Mouse (Mus musculus): ENCODE results near the gene Slc25a10. TPM values are rescaled to one million over a fixed set of nuclear protein-coding genes. Genes with fewer than 3 reads are reported as not detected.

Gene Slc25a10
- polyA plus RNA-seq, 1 experiment = 22.4 TPM

DNA sequence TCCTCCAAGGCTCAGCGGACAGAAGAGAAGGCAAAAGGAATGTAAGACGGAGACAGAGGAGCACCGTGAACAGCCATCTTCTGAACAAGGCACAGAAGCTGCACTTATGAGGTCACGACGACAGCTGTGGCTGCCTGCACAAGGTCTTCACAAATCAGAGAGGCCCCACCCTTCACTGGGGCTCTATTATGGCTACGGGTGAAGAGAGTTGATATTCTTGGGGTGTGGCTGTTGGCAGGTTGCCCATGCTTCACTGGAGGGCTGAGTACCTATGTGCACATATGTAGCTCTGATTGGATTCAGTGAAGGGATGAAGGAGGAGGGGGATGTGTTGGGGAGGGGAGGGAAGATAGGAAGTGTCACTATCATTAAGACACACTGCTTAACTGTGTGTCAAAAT is 26.9 kb downstream of the Slc25a10 start:
- no peak for TF ChIP-seq POLR2A (IDR thresholded peaks at IDR 0.05; ENCODE audit: low read depth, low read length)
- TF ChIP-seq CTCF (IDR thresholded peaks at IDR 0.05; ENCODE audit: borderline replicate concordance, insufficient read depth, low read length) = no peak
- Histone ChIP-seq H3K27ac (ENCODE audit: insufficient read depth, low read length) (no peak overlapping the region), H3K4me3 (ENCODE audit: insufficient read depth, low read length) (no peak overlapping the region), H3K4me1 (ENCODE audit: control insufficient read depth, insufficient read depth, low read length) (peaks cover 3% of the 10 kb centered on the region; the same call in 1 of the 2 replicates)

DNA sequence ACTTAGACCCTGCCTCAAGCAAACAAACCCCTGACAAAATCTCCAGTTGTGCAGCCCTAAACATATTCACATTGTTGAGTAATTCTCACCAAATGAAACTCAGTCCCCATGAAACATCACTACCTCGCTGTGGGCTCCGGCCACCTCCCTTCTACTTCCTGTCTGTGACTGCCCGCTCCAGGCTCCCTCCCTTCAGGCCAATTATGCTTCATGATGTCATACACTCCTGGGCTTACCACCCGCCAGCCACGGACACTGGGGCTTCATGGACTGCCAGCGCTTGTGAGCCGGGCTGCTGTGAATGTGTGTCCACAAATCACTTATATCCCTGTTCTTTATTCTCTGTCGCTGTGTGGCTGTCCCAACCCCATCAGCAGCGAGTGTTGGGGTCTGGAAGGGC is 28.1 kb downstream of the Slc25a10 start:
- TF ChIP-seq CTCF (IDR thresholded peaks at IDR 0.05; ENCODE audit: borderline replicate concordance, insufficient read depth, low read length) = no peak
- TF ChIP-seq POLR2A (IDR thresholded peaks at IDR 0.05; ENCODE audit: low read depth, low read length) = peak; percentile 29; the same call in 1 of the 2 replicates
- H3K4me3 ChIP-seq (ENCODE audit: insufficient read depth, low read length) = no peak overlapping the region
- no peak overlapping the region for H3K27ac ChIP-seq (ENCODE audit: insufficient read depth, low read length)
- H3K4me1 ChIP-seq (ENCODE audit: control insufficient read depth, insufficient read depth, low read length) = peaks cover 3% of the 10 kb centered on the region; the same call in 1 of the 2 replicates

DNA sequence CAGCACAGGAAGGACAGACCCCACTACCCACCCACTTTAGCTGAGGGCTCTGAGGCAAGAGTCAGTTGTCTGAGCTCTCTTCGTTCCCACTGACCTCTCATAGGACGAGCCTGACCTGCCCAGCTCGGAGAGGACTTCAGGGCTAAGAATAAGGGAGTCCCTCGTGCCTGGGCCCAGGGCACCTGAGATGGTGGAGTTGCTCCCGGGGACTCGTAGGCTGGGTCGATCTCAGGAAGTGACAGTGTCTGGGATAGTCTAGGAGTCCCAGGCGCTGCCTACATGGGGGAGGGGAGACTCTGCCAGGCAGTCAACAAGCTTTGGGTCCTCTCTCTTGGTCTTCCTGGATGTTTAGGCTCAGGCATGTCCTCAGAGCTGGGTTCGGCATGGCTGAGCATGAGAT is 28.9 kb downstream of the Slc25a10 start:
- H3K4me1 ChIP-seq (ENCODE audit: control insufficient read depth, insufficient read depth, low read length) = peaks cover 3% of the 10 kb centered on the region; the same call in 1 of the 2 replicates
- TF ChIP-seq POLR2A (IDR thresholded peaks at IDR 0.05; ENCODE audit: low read depth, low read length) = no peak
- no peak overlapping the region for H3K27ac ChIP-seq (ENCODE audit: insufficient read depth, low read length)

DNA sequence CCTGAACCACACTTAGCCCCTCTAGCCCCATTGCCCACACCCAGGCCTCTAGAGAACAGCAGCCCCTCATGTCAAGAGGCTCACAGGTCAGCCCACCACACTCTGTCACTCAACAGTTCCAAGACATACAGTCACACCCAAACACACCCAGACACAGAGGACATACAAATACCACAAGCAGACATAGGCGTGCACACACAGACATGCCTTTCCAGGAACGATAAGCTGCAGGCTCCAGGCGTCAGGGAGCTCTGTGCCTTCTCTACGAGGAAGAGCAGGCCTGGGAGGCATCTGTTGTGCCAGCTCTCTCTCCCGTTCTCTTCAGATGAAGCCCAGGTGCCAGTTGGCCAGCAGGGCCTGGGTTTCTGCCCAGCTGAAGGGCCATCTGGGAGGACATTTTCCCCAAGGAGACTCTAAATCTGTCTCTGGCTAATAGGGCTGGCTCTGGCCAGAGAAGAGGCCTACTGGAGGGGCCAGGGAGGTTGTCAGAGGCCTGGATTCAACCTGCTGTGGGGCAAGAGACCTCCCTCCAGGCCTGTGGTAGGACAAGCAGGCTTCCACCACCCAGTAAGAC is 29.4 kb downstream of the Slc25a10 start:
- no peak for TF ChIP-seq CTCF (IDR thresholded peaks at IDR 0.05; ENCODE audit: borderline replicate concordance, insufficient read depth, low read length)
- no peak for TF ChIP-seq POLR2A (IDR thresholded peaks at IDR 0.05; ENCODE audit: low read depth, low read length)
- H3K27ac ChIP-seq (ENCODE audit: insufficient read depth, low read length) = no peak overlapping the region
- H3K4me1 ChIP-seq (ENCODE audit: control insufficient read depth, insufficient read depth, low read length) = peaks cover 3% of the 10 kb centered on the region; the same call in 1 of the 2 replicates
- no peak overlapping the region for H3K4me3 ChIP-seq (ENCODE audit: insufficient read depth, low read length)

More for the DNA sequence above, 28.9 kb downstream of the Slc25a10 start:
- H3K4me3 ChIP-seq (ENCODE audit: insufficient read depth, low read length) = no peak overlapping the region

DNA sequence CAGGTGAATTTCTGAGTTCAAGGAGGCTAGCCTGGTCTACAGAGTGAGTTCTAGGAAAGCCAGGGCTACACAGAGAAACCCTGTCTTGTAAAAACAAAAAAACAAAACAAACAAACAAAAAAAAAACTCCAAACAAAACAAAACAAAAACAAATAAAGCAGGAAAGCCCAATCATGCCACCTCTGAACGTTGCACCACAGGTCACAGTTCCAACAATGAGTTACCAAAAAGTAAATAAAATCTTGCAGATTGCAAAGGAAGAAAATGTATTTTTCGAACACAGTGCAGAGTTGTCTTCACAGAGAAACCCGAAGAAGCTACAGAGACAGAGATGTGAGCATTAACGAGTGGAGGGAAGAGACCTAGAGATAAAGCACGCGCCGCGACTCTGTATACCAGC is 30.9 kb downstream of the Slc25a10 start:
- no peak overlapping the region for H3K4me3 ChIP-seq (ENCODE audit: insufficient read depth, low read length)
- H3K4me1 ChIP-seq (ENCODE audit: control insufficient read depth, insufficient read depth, low read length) = peaks cover 3% of the 10 kb centered on the region; the same call in 1 of the 2 replicates
- H3K27ac ChIP-seq (ENCODE audit: insufficient read depth, low read length) = no peak overlapping the region
- TF ChIP-seq POLR2A (IDR thresholded peaks at IDR 0.05; ENCODE audit: low read depth, low read length) (no peak), CTCF (IDR thresholded peaks at IDR 0.05; ENCODE audit: borderline replicate concordance, insufficient read depth, low read length) (no peak)

DNA sequence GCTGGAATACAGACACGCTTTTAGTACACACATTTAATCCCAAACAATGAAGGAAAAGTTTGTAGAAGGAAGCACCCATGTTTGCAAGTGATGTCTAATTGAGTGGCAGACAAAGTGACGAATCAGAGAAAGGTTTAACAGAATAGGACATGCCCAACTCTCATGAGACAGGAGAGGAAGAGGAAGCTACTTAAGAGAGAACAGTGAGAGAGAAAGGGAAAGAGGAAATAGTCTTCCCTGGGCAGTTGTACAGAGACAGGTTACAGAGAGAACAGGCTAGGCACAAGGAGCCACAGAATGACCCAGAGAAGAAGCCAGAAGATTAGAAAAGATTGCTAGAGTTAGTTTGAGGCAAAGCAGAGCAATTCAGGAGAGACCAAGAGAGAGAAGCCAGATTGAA is 34.3 kb downstream of the Slc25a10 start:
- no peak for TF ChIP-seq CTCF (IDR thresholded peaks at IDR 0.05; ENCODE audit: borderline replicate concordance, insufficient read depth, low read length)
- no peak for TF ChIP-seq POLR2A (IDR thresholded peaks at IDR 0.05; ENCODE audit: low read depth, low read length)
- H3K4me1 ChIP-seq (ENCODE audit: control insufficient read depth, insufficient read depth, low read length) = no peaks in the 10 kb centered on the region
- H3K4me3 ChIP-seq (ENCODE audit: insufficient read depth, low read length) = no peak overlapping the region
- no peak overlapping the region for H3K27ac ChIP-seq (ENCODE audit: insufficient read depth, low read length)

DNA sequence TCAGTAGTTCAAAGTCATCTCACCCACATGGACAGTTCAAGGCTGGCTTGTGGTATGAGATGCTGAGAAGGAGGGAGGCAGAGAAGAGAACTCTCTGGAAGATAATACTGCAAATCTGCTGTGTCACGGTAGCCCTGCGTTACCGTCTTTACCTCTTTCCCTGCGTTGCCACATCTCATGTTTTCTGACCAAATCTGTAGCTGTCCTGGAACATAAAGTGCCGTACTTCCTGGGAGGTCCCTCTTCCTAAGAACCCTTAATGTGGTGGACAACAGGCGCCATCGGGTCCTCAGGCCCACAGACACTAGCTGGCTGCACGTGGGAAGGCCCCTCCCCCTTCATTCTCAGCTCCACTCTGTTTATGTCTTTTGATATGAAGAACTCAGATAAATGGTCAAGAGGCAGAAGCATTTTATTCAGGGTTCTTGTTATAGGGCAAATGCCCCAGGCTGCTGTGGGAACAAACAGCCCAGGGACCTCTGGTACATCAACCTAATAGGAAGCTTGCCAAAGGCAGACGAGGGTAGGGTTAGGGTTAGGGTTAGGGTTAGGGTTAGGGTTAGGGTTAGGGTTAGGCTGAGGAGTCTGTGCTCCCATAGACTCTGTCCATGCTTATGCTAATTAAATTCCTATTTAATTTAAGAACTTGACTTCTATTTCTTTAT is 36.2 kb downstream of the Slc25a10 start:
- Histone ChIP-seq H3K4me1 (ENCODE audit: control insufficient read depth, insufficient read depth, low read length) (no peaks in the 10 kb centered on the region), H3K27ac (ENCODE audit: insufficient read depth, low read length) (no peak overlapping the region), H3K4me3 (ENCODE audit: insufficient read depth, low read length) (no peak overlapping the region)
- no peak for TF ChIP-seq CTCF (IDR thresholded peaks at IDR 0.05; ENCODE audit: borderline replicate concordance, insufficient read depth, low read length)
- no peak for TF ChIP-seq POLR2A (IDR thresholded peaks at IDR 0.05; ENCODE audit: low read depth, low read length)

DNA sequence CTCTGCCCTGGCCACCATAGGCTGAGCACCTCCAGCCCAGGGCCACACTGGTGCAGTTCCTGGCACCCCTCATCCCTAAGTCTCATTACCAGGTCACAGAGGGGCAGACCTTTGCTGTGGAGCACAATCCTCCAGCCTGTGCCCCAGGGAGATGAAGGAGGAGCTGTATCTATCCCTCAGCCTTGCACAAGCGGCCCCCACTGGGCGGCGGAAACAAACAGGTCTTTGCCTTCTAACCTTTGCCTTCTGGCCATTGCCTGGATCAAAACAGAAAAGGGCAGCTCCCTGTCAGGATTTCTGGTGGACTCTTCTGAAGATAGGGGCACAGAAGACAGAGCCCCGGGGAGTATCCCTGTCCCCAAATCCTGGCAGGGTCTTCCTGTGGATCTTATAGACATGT is 37.3 kb downstream of the Slc25a10 start:
- Histone ChIP-seq H3K4me1 (ENCODE audit: control insufficient read depth, insufficient read depth, low read length) (no peaks in the 10 kb centered on the region), H3K27ac (ENCODE audit: insufficient read depth, low read length) (no peak overlapping the region), H3K4me3 (ENCODE audit: insufficient read depth, low read length) (no peak overlapping the region)
- no peak for TF ChIP-seq POLR2A (IDR thresholded peaks at IDR 0.05; ENCODE audit: low read depth, low read length)
- no peak for TF ChIP-seq CTCF (IDR thresholded peaks at IDR 0.05; ENCODE audit: borderline replicate concordance, insufficient read depth, low read length)

DNA sequence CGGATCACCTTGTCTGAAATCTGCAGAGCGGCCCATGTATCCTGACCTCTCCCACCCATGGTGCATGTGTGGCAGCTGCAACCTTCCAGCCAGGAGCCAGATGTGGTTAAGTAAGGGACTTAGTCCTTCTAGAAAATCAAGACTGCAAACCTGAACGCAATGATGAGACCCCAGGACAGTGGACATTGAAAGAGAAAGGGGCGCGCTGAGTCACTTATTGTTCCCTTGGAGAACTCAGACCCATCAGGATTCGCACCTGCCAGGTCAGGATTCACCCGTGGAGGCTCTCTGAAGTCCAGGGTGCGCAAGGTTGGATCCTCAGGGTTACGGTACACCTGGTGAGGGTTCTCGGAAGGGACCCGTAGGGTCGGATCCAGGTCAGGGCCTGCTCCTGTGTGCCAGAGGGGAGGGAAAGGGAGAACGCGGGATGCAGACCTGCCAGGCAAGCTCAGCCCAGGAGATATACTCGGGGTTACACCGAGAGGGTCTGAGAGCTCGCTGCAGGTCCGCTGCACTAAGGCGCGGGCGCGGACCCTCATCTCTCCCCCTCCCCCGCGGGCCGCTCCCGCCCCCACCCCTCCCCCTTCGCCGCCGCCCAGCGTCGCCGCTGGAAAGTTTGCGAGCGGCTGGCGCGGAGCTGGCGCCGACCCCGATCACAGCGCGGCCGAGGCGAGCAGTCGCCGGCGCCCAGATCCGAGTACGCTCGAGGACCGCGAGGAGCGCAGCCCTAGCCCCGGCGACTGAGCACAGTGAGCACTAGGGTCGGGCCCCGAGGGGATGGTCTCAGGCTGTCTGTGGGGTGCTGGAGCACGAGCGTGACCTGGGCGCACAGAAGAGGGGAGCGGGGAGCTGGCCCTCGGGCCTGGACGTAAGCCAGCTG is 38.7 kb downstream of the Slc25a10 start, which contains the start of gene Gcgr:
Gene Gcgr, plus strand, starts transcription at position 615 of the 880 bp plus-strand sequence.
- TF ChIP-seq POLR2A (IDR thresholded peaks at IDR 0.05; ENCODE audit: low read depth, low read length) (no peak), CTCF (IDR thresholded peaks at IDR 0.05; ENCODE audit: borderline replicate concordance, insufficient read depth, low read length) (no peak)
- Histone ChIP-seq H3K27ac (ENCODE audit: insufficient read depth, low read length) (no peak within 1 kb of the TSS), H3K4me3 (ENCODE audit: insufficient read depth, low read length) (no peak within 1 kb of the TSS), H3K4me1 (ENCODE audit: control insufficient read depth, insufficient read depth, low read length) (no peaks in the 10 kb centered on the region)
